Mouse (Mus musculus): ENCODE measurements around the gene Cdip1. TPM values are rescaled to one million over a fixed set of nuclear protein-coding genes. Genes with fewer than 3 reads are reported as not detected.
"Not testable (repeated sequence)": the region's sequence is repeated elsewhere in the genome, so short reads cannot be mapped to it uniquely, and the experiment has no call there.

Cdip1 gene
- total RNA-seq, 2 experiments from 2014 or later: 241 to 246 TPM

GRCm38 (mm10) chr16:4773289-4773970, 16.7 kb downstream of the Cdip1 start:
- no peak for DNase-seq (ENCODE audit: low spot score in 2 of 2)

- DNase-seq (ENCODE audit: low spot score in 2 of 2): no peak
Measured at GRCm38 (mm10) chr16:4768719-4769118, 21.4 kb downstream of the Cdip1 start.

- no peak for DNase-seq (ENCODE audit: low spot score in 2 of 2)
Measured at GRCm38 (mm10) chr16:4767012-4767790, 22.9 kb downstream of the Cdip1 start.

GRCm38 (mm10) chr16:4765852-4766251, 24.2 kb downstream of the Cdip1 start:
- no peak for DNase-seq (ENCODE audit: low spot score in 2 of 2)

DNA sequence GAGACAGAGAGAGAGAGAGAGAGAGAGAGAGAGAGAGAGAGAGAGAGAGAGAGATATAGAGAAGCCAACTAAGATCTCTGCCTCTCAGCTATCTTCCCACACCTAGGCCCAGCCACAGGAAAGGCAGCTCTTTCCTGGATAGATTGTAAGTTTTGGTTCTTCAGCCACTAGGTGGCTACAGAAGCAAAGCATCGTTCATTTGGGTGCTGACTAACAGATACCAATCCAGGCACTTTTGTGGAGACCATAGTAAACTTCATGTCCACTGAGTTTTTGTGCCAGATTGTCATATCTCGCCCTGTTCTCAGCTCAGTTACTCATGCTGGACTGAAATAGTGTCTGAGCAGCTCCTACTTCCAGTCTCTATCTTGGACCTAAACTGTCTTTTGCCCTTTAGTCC, 26.8 kb downstream of the Cdip1 start:
- DNase-seq (ENCODE audit: low spot score in 2 of 2): peak in 1 of 2 experiments; percentile 74

DNA sequence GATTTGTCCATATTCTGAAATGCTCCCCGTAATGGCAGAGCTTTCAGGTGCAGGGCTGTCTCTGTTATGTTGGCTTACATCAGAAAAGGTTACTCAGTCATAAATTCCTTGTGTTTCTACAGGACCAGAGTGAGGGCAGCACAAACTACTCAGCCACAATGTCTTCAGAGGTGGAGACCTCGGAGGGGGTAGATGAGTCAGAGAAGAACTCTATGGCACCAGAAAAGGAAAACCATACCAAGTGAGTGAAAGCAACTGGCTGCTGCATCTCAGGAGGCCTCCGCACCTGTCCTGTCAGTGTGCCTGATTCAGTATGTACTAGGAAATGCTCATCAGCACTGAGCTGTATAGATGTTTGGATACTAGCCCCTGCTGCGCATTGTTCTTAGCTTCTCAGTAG, 27.7 kb downstream of the Cdip1 start:
- DNase-seq (ENCODE audit: low spot score in 2 of 2): no peak

DNA sequence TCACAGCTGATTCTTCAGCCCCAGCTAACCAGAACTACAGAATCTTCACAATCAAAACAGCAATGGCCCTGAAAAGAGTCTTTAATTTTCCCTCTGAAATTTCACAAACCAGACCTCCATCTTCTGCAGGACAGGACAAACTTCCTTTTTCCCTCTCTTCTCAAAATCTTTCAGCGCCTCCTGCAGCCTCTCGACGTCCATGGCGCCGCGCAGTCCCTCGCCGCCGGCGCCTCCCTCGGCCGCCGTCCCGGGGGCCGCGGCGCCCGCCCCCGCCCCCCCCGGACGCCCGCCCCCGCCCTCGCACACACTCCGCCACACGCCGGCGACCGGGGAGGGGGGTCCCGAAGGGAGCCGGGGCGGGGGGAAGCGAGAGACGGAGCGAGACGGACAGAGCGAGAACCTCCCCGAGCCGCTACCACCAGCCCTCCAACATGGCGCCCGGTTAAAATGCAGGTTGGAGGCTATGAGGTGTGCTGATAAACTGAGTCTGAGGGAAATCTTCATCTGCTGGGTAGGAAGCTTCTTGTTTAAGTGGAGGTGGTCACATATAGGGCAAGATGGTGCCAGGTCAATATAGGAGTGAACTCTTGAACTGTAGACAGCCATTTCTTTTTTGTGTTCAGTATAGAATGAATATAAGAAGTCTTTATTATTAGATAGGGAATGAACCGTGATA, 33.3 kb downstream of the Cdip1 start:
- not testable (repeated sequence) for DNase-seq (ENCODE audit: low spot score in 2 of 2)

DNA sequence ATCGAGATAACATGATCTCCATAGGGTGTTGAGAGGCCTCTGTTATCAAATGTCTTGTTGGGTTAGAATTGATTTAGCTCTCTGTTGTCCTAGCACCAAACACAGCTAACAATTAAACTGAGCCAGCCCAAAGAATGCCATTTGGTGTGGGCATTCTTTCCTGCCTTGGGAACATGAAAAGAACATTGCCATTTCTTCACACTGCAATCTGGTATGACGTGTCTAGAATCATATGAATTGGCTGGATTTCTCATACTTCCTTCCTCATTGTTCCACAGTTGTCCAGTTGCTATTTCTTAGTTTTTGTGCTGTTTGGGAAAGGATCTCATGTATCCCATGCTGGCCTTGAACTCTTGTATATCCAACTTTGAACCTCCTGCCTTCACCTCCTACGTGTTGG, 36.0 kb downstream of the Cdip1 start:
- no peak for DNase-seq (ENCODE audit: low spot score in 2 of 2)

- no peak for DNase-seq (ENCODE audit: low spot score in 2 of 2)
Measured at GRCm38 (mm10) chr16:4752155-4752554, 37.9 kb downstream of the Cdip1 start.

- DNase-seq (ENCODE audit: low spot score in 2 of 2): no peak
Measured at GRCm38 (mm10) chr16:4742186-4742585, 47.9 kb downstream of the Cdip1 start.

- DNase-seq (ENCODE audit: low spot score in 2 of 2): no peak
Measured at GRCm38 (mm10) chr16:4739994-4740393, 50.1 kb downstream of the Cdip1 start.

- DNase-seq (ENCODE audit: low spot score in 2 of 2): no peak
Measured at GRCm38 (mm10) chr16:4736262-4736661, 53.8 kb downstream of the Cdip1 start.

DNA sequence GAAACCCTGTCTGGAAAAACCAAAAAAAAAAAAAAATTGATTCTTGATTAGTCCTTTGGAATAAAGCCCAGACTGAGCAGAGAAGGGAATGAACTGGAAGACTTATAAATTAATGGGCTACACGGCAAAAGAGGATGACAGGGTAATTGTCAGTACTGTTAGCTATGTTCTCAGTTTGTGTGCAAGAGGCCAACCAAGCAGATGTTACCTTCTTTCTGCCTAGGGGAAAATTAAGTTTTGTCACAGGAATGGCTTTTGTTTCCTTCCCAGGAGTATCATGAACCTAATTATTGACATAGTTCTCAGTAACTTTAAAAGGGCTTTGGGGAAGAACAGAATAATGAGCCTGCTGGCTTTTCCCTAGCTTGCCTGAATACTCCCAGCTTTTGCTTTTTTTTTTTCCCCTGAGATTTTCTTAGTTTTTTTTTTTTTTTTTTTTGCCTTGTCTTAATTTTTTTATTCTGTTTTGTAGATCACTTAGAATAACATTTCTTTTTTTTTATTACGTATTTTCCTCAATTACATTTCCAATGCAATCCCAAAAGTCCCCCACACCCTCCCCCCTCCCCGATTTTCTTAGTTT, 59.2 kb downstream of the Cdip1 start:
- DNase-seq (ENCODE audit: low spot score in 2 of 2): no peak

DNA sequence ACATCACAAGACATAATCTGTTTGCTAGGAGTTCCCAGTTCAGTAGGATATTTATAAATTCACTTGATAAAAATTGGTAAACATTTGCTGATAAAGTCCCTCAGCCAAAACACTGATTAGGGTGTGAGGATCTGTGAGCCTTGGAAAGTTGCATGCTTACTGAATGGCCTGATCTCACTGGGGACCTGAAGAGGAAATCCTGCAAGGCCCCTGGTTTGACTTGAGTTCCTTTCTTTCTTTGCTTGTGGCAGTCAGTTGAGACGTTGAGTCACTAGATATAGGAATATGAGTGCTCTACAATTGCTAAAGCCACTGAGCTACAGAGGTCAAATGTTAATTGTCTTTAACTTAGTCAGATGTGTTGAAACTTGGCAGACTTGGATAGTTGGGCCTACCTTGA, 62.1 kb downstream of the Cdip1 start:
- DNase-seq (ENCODE audit: low spot score in 2 of 2): no peak

DNA sequence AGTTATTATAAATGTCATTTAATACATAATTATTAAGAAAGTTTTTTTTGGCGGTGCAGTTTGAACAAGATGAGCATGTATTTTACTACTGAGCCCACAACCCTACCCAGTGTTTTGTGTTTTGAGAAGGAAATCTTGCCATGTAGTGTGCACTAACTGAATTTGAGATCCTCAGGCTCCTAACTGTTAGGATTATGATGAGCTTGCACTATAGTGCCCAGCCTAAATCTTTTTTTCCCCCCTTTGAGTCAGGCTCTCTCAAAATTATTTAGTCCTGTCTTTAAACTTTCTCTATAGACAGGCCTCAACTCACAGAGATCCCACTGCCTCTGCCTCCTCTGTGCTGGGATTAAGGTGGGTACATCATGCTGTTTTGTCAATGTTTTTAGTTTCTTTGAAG, 62.6 kb downstream of the Cdip1 start:
- DNase-seq (ENCODE audit: low spot score in 2 of 2): no peak

DNA sequence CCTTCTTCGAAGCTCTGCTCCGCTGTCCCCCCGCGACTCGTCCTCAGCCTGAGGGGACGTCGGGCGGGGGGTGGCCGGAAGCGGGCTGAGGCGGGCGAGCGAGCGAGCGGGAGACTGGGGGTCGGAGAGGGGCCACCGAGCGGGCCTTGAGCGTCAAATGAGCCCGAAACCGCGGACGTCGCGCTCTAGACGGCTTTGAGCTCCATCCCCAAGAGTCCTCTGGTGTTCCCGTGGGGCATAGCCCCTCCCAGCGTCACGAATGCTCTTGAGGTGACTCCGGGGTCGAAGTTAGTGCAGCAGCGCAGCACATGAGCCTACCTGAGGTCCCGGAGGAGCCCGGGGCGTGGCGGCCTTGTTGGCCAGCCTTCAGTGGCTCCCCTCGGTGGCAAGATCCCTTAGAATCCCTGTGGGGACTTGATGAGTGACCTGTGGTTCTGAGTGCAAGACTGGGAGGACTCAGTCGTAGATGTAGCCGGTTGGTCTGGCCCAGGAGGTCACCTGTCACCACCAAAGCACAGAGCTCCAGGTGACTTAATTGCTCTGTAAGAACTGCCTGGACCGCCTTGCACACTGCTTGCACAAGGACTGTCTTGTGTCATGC, 63.5 kb downstream of the Cdip1 start:
- no peak for DNase-seq (ENCODE audit: low spot score in 2 of 2)

DNA sequence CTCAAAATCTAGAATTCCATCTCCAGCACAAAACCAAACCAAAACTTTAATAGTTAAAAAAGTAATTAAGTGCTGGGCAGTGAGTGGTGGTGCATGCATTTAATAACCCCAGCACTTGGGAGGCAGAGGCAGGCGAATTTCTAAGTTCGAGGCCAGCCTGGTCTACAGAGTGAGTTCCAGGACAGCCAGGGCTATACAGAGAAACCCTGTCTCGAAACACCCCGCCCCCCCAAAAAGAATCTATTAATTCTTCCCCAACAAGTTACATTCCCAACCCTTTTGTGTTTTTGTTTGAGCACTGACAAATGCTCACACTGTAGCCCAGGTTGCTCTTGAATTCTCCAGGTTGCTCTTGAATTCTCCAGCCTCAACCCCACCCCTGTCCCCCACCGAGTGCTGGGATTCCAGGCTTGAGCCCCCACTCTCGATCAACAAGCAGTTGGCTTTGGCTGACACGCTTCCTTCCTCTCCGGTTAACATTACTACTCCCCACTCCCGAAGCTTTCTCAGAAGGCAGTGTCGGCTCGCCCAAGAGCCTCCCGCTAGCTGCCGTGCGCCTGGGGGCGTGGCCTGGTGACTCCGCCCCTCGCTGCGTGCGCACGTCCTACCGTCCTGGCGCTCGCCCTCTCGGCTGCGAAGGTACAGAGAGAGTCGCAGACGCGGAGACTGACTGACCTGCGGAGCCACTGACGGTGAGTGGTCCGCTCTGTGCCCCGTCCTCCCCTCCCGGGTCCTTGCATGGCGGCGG, 64.1 kb downstream of the Cdip1 start, which contains the start of gene Hmox2:
TSS of gene Hmox2 (plus strand) at position 582 of the 748 bp plus-strand sequence.
- peak; percentile 90 to 92 for DNase-seq (ENCODE audit: low spot score in 2 of 2)

GRCm38 (mm10) chr16:4725266-4725665, 64.8 kb downstream of the Cdip1 start:
- no peak for DNase-seq (ENCODE audit: low spot score in 2 of 2)

DNA sequence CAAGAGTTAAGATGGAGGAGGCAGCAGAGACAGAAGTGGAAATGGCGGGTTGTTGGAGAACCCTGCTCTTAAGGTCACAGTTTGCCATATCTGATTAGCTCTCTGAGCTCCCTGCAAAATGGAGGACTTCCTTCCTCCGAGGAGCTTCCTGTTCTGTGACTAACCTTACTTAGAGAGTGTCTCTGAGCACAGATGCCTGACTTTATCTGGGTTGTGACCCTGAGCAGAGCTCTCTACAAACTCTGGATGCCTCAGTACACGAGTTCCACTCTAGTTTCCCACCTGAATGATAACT, 67.2 kb downstream of the Cdip1 start:
- no peak for DNase-seq (ENCODE audit: low spot score in 2 of 2)

GRCm38 (mm10) chr16:4722128-4722914, 67.8 kb downstream of the Cdip1 start:
- no peak for DNase-seq (ENCODE audit: low spot score in 2 of 2)

Data from layer of hippocampus, adult 18-20 months (tissue).